Mouse (Mus musculus) lung, postnatal 0 days (tissue): ENCODE measurements around the gene Slc12a8. TPM values are rescaled to one million over a fixed set of nuclear protein-coding genes. Genes with fewer than 3 reads are reported as not detected.

Experiments
- ATAC-seq: fragments of 200-750 bp; cut with Nextera tagmentation; 2 replicates; pipeline ENCODE4 v1.8.0; 2017; ENCODE audit warnings: moderate library complexity
- DNase-seq: peaks from one replicate; pipeline ENCODE4 v3.0.0-alpha.2; 2016; ENCODE audit warnings: low spot score
- H3K27ac ChIP-seq: fragments of 300-500 bp; sonication (generic); 2 replicates; pipeline ENCODE4 v1.5.1; 2014; ENCODE audit warnings: antibody characterized with exemption, mild to moderate bottlenecking, low read length, mixed read lengths
- H3K27me3 ChIP-seq: fragments of 300-500 bp; sonication (generic); replicated peaks from 2 replicates; pipeline ENCODE4 v1.6.1; 2014; ENCODE audit warnings: low read length, mixed read lengths; ENCODE audit not compliant: insufficient read depth
- H3K36me3 ChIP-seq: fragments of 300-500 bp; sonication (generic); 2 replicates; pipeline ENCODE4 v1.6.1; 2014; ENCODE audit warnings: low read length, mixed read lengths; ENCODE audit not compliant: insufficient read depth
- H3K4me1 ChIP-seq: fragments of 300-500 bp; sonication (generic); 2 replicates; pipeline ENCODE4 v1.6.1; 2014; ENCODE audit warnings: antibody characterized with exemption, low read depth, low read length, mixed read lengths; ENCODE audit not compliant: insufficient read depth
- H3K4me2 ChIP-seq: fragments of 300-500 bp; sonication (generic); replicated peaks from 2 replicates; pipeline ENCODE4 v1.6.1; 2014; ENCODE audit warnings: low read depth, mild to moderate bottlenecking, low read length, moderate library complexity, mixed read lengths
- H3K4me3 ChIP-seq: fragments of 300-500 bp; sonication (generic); 2 replicates; pipeline ENCODE4 v1.5.1; 2014; ENCODE audit warnings: low read depth, low read length
- H3K9ac ChIP-seq: fragments of 300-500 bp; sonication (generic); replicated peaks from 2 replicates; pipeline ENCODE4 v1.6.1; 2014; ENCODE audit warnings: low read depth, mild to moderate bottlenecking
- H3K9me3 ChIP-seq: fragments of 300-500 bp; sonication (generic); 2 replicates; pipeline ENCODE4 v1.6.1; 2016; ENCODE audit warnings: low read length, mixed read lengths
- CTCF ChIP-seq: IDR thresholded peaks from 2 replicates; pipeline ENCODE4 v1.5.1; 2016; ENCODE audit warnings: antibody characterized with exemption, mild to moderate bottlenecking
- EP300 ChIP-seq: IDR thresholded peaks from 2 replicates; pipeline ENCODE4 v1.6.1; 2016; ENCODE audit warnings: antibody characterized with exemption, mild to moderate bottlenecking, control low read depth
- WGBS: fragments of 180-500 bp; shearing (Covaris S2); extraction: QIAGEN DNeasy Blood & Tissue Kit; methylation state at CpG from one replicate; pipeline ENCODE4 v1.1.7; 2014; 5-methylcytosine and 5-hydroxymethylcytosine counted together
- polyA plus RNA-seq: library from polyadenylated mRNA; unstranded; fragments of >200 nt; fragmentation: Nextera tagmentation; extraction: Ambion mirVana; gene quantifications from 2 replicates; pipeline ENCODE4 v1.2.1, GENCODE M21; 2015

The Slc12a8 gene
- polyA plus RNA-seq, 1 experiment from 2014 or later: 0.79 TPM

GRCm38 (mm10) chr16:33681661-33682060 is 164.5 kb downstream of the Slc12a8 start:
- no peak overlapping the region for H3K9ac ChIP-seq
- TF ChIP-seq CTCF (no peak), EP300 (no peak)
- H3K27ac ChIP-seq: 0 out of 2 replicates have a peak overlapping the region, but pooled peaks have one; percentile 62
- no peak overlapping the region for H3K4me2 ChIP-seq
- DNase-seq (no peak), ATAC-seq (no peak)
- no peak overlapping the region for H3K4me3 ChIP-seq
- no peaks in the 10 kb centered on the region for H3K36me3 ChIP-seq
- H3K9me3 ChIP-seq: no peaks in the 10 kb centered on the region
- H3K4me1 ChIP-seq: peaks cover 13% of the 10 kb centered on the region; the same call in 1 of the 2 replicates
- no peaks in the 10 kb centered on the region for H3K27me3 ChIP-seq

GRCm38 (mm10) chr16:33682651-33683050 is 165.5 kb downstream of the Slc12a8 start:
- H3K4me1 ChIP-seq: peaks cover 4% of the 10 kb centered on the region; the same call in 1 of the 2 replicates
- ATAC-seq: no peak
- H3K9ac ChIP-seq: no peak overlapping the region
- H3K27me3 ChIP-seq: no peaks in the 10 kb centered on the region
- H3K4me3 ChIP-seq: no peak overlapping the region
- H3K27ac ChIP-seq: no peak overlapping the region
- no peak overlapping the region for H3K4me2 ChIP-seq
- no peaks in the 10 kb centered on the region for H3K9me3 ChIP-seq
- no peaks in the 10 kb centered on the region for H3K36me3 ChIP-seq
- DNase-seq: no peak
- 77% methylated on average over 3 of the region's 3 CpGs for WGBS
- no peak for TF ChIP-seq EP300
- TF ChIP-seq CTCF: no peak

- H3K36me3 ChIP-seq: no peaks in the 10 kb centered on the region
- peak overlapping the region; percentile 91; the same call in 1 of the 2 replicates for H3K9ac ChIP-seq
- WGBS: 59% methylated on average over 13 of the region's 13 CpGs
- DNase-seq (peak; percentile 36), ATAC-seq (0 out of 2 replicates have a peak, but pooled peaks have one; percentile 1)
- peak overlapping the region; percentile 87 for H3K4me2 ChIP-seq
- peak overlapping the region; percentile 92 for H3K4me3 ChIP-seq
- H3K27me3 ChIP-seq: no peaks in the 10 kb centered on the region
- H3K27ac ChIP-seq: peak overlapping the region; percentile 88
- no peaks in the 10 kb centered on the region for H3K9me3 ChIP-seq
- no peak for TF ChIP-seq EP300
- TF ChIP-seq CTCF: no peak
- H3K4me1 ChIP-seq: peaks cover 4% of the 10 kb centered on the region; the same call in 1 of the 2 replicates
Measured at GRCm38 (mm10) chr16:33683206-33684161, 166.4 kb downstream of the Slc12a8 start.

GRCm38 (mm10) chr16:33684162-33684702 is 167.1 kb downstream of the Slc12a8 start, which contains the start of gene Heg1:
Gene Heg1 (plus strand): TSS chr16:33684370.
- peak within 1 kb of the TSS; percentile 88 for H3K27ac ChIP-seq
- H3K4me3 ChIP-seq: peak within 1 kb of the TSS; percentile 92
- peak within 1 kb of the TSS; percentile 91 for H3K9ac ChIP-seq
- DNase-seq: peak; percentile 91
- no peaks in the 10 kb centered on the region for H3K36me3 ChIP-seq
- peak within 1 kb of the TSS; percentile 87 for H3K4me2 ChIP-seq
- no peaks in the 10 kb centered on the region for H3K9me3 ChIP-seq
- H3K4me1 ChIP-seq: peaks cover 4% of the 10 kb centered on the region; the same call in 1 of the 2 replicates
- TF ChIP-seq CTCF: peak; percentile 35
- TF ChIP-seq EP300: no peak
- ATAC-seq: peak; percentile 90
- WGBS: 5% methylated on average over 23 of the region's 57 CpGs
- no peaks in the 10 kb centered on the region for H3K27me3 ChIP-seq

GRCm38 (mm10) chr16:33684703-33685701 is 167.9 kb downstream of the Slc12a8 start:
- Histone ChIP-seq H3K4me3 (peak overlapping the region; percentile 92), H3K9me3 (no peaks in the 10 kb centered on the region), H3K9ac (peak overlapping the region; percentile 91), H3K36me3 (no peaks in the 10 kb centered on the region; the same call in 1 of the 2 replicates), H3K4me1 (peaks cover 4% of the 10 kb centered on the region; the same call in 1 of the 2 replicates), H3K27ac (peak overlapping the region; percentile 88), H3K27me3 (no peaks in the 10 kb centered on the region), H3K4me2 (peak overlapping the region; percentile 87)
- TF ChIP-seq CTCF (no peak), EP300 (no peak)
- DNase-seq (no peak), ATAC-seq (peak; percentile 51)
- 1% methylated on average over 42 of the region's 46 CpGs for WGBS
